Mouse (Mus musculus) lung, embryonic 15.5 days (tissue): ENCODE data around the gene Tnrc6c. TPM values are rescaled to one million over a fixed set of nuclear protein-coding genes. Genes with fewer than 3 reads are reported as not detected.

Source experiments
- ATAC-seq: fragments of 200-750 bp; cut with Nextera tagmentation; 2 replicates; pipeline ENCODE4 v1.8.0; 2017; ENCODE audit warnings: moderate number of reproducible peaks, borderline replicate concordance; ENCODE audit not compliant: low FRiP score, low TSS enrichment; ENCODE audit errors: extremely low read depth
- H3K27ac ChIP-seq: fragments of 300-500 bp; sonication (generic); 2 replicates; pipeline ENCODE4 v1.5.1; 2015; ENCODE audit warnings: moderate library complexity, mild to moderate bottlenecking, inconsistent platforms
- H3K27me3 ChIP-seq: fragments of 300-500 bp; sonication (generic); 2 replicates; pipeline ENCODE4 v1.6.1; 2015; ENCODE audit warnings: inconsistent platforms
- H3K36me3 ChIP-seq: fragments of 300-500 bp; sonication (generic); 2 replicates; pipeline ENCODE4 v1.6.1; 2015; ENCODE audit warnings: inconsistent platforms
- H3K4me1 ChIP-seq: fragments of 300-500 bp; sonication (generic); 2 replicates; pipeline ENCODE4 v1.6.1; 2015; ENCODE audit warnings: inconsistent platforms
- H3K4me2 ChIP-seq: fragments of 300-500 bp; sonication (generic); 2 replicates; pipeline ENCODE4 v1.6.1; 2015; ENCODE audit warnings: inconsistent platforms, mild to moderate bottlenecking, moderate library complexity
- H3K4me3 ChIP-seq: fragments of 300-500 bp; sonication (generic); 2 replicates; pipeline ENCODE4 v1.5.1; 2015; ENCODE audit warnings: mild to moderate bottlenecking, inconsistent platforms
- H3K9ac ChIP-seq: fragments of 300-500 bp; sonication (generic); 2 replicates; pipeline ENCODE4 v1.6.1; 2015; ENCODE audit warnings: inconsistent platforms
- H3K9me3 ChIP-seq: fragments of 300-500 bp; sonication (generic); 2 replicates; pipeline ENCODE4 v1.6.1; 2016; ENCODE audit warnings: inconsistent platforms
- WGBS: fragments of 180-500 bp; shearing (Covaris S2); methylation state at CpG from one replicate; pipeline ENCODE4 v1.1.7; 2015; 5-methylcytosine and 5-hydroxymethylcytosine counted together
- polyA plus RNA-seq: library from polyadenylated mRNA; unstranded; fragments of >200 nt; fragmentation: Nextera tagmentation; extraction: Ambion mirVana; gene quantifications from 2 replicates; pipeline ENCODE4 v1.2.1, GENCODE M21; 2015

The Tnrc6c gene
- polyA plus RNA-seq, 1 experiment from 2014 or later = 10.7 TPM

DNA sequence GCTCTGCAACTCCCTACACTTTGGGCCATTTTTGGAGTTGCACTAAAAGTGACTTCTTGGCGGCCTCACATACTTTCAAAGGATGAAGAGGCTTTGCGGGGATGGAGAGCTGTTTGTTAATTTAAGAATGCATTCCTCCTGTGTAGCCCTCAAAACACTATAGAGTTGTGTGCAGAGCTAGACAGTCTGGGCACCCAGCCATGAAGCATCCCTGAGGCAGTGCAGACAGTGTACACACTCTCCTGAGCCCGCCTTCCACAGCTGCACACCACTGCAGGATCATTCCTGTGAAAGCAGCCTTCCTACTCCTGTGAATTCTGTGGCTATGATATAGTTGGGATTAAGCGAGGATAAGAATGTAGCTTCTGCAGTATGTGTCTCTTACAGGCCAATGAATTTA, 4.9 kb downstream of the Tnrc6c start:
- WGBS = 29% methylated on average over 4 of the region's 4 CpGs
- no peaks in the 10 kb centered on the region for H3K36me3 ChIP-seq
- H3K4me1 ChIP-seq = peaks cover 27% of the 10 kb centered on the region
- no peak overlapping the region for H3K27ac ChIP-seq
- H3K4me3 ChIP-seq = no peak overlapping the region
- H3K9ac ChIP-seq = no peak overlapping the region
- no peaks in the 10 kb centered on the region for H3K27me3 ChIP-seq
- no peak for ATAC-seq
- H3K9me3 ChIP-seq = no peaks in the 10 kb centered on the region
- H3K4me2 ChIP-seq = no peak overlapping the region

DNA sequence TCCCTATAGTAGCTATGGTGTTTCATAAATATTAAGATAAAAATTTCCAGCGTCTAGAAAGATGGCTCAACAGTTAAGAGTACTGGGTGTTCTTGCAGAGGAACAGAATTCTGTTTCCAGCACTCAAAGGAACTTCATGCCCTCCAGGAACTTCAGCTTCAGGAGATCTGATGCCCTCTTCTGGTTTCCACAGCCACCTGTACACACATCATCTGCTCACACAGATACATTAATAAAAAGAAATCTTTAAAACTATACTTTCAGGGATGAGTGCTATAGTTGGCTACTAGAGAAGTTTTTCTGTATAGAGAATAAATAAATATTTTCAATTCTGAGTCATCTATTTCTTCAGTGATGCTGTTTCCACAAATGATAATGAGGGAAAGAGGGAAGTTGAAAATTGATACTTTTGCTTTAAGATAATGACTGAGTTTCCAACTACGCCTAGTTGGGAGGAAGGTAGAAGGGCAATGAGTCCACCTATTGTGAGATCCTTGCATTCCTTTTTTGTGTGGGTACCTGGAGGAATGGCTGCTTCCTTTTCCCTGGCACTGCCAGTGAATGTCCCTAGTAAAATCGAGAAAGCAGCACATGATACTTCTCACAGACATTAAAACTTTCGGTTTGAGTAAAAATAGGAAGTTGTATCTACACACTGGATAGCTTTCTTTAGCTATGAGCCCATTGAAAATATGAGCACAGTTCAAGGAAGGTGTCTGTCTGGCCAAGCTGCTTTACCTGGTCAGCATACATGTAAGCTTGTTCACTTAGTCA, 9.1 kb downstream of the Tnrc6c start:
- ATAC-seq = no peak
- no peak overlapping the region for H3K4me3 ChIP-seq
- H3K27me3 ChIP-seq = no peaks in the 10 kb centered on the region
- no peaks in the 10 kb centered on the region for H3K36me3 ChIP-seq
- no peaks in the 10 kb centered on the region for H3K9me3 ChIP-seq
- no peak overlapping the region for H3K27ac ChIP-seq
- no peak overlapping the region for H3K9ac ChIP-seq
- no peak overlapping the region for H3K4me2 ChIP-seq
- peaks cover 17% of the 10 kb centered on the region for H3K4me1 ChIP-seq
- WGBS = 67% methylated on average over 4 of the region's 4 CpGs

DNA sequence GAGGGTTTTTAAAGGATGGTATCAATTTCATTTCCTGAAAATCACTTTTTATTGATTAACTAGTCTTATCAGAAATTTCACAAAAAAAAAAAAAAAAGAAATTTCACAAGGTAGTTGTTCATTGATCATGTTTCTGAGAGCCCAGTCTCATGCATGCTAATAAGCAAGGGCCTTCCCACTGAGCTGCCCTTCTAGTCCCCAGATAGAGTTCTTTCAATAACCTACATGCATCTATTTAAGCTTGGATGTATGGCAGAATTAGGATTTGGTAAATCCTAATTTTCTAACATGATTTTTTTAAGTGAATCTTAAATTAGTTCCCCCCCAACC, 9.7 kb downstream of the Tnrc6c start:
- Histone ChIP-seq H3K36me3 (no peaks in the 10 kb centered on the region), H3K4me2 (no peak overlapping the region), H3K4me1 (peaks cover 14% of the 10 kb centered on the region), H3K9me3 (no peaks in the 10 kb centered on the region), H3K27me3 (no peaks in the 10 kb centered on the region), H3K9ac (no peak overlapping the region), H3K4me3 (no peak overlapping the region), H3K27ac (no peak overlapping the region)
- no peak for ATAC-seq

DNA sequence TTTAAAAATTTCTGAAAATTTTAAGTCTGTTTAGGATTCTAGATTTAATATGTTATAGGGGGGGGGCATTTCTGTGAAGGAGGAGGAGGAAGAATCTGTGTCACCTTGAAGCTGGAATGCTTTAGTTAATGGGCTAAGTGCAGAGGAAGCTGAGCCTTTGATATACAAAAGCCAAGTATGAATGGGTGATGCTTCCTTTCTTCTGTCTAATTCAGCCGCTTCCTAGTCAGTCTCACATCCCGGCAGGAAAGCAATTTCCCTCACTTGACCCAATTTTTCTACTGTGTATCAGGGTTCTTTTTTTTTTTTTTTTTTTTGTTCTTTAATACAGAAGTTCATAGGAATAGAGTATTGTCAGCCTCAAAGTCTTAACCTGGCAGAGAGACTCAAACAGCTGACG, 11.1 kb downstream of the Tnrc6c start:
- Histone ChIP-seq H3K27ac (no peak overlapping the region), H3K9me3 (no peaks in the 10 kb centered on the region), H3K27me3 (no peaks in the 10 kb centered on the region), H3K4me1 (peaks cover 7% of the 10 kb centered on the region), H3K4me3 (no peak overlapping the region), H3K4me2 (no peak overlapping the region), H3K9ac (no peak overlapping the region), H3K36me3 (no peaks in the 10 kb centered on the region)
- no peak for ATAC-seq
- WGBS = 29% methylated on average over 3 of the region's 3 CpGs

DNA sequence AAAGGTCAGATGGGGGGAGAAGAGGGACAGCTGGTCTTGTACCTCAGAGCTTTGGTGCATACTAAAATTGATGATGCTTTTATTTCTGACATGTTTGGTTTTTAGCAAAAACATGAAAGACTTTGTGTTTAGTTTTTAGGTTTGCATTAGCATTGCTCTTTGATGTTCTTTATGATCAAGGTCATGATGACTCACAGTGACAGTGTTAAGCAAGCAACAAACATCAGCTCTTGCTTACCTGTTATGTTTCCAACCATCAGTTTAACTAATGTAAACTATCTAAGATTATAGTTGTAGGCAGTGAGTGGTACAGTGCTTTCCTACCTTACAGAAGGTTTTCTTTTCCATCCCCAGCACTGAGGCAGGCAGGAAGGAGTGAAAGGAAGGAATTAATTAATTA, 12.5 kb downstream of the Tnrc6c start:
- Histone ChIP-seq H3K9me3 (no peaks in the 10 kb centered on the region), H3K36me3 (no peaks in the 10 kb centered on the region), H3K27me3 (no peaks in the 10 kb centered on the region), H3K4me3 (no peak overlapping the region), H3K27ac (no peak overlapping the region), H3K9ac (no peak overlapping the region), H3K4me2 (no peak overlapping the region), H3K4me1 (peaks cover 7% of the 10 kb centered on the region)
- ATAC-seq = no peak

DNA sequence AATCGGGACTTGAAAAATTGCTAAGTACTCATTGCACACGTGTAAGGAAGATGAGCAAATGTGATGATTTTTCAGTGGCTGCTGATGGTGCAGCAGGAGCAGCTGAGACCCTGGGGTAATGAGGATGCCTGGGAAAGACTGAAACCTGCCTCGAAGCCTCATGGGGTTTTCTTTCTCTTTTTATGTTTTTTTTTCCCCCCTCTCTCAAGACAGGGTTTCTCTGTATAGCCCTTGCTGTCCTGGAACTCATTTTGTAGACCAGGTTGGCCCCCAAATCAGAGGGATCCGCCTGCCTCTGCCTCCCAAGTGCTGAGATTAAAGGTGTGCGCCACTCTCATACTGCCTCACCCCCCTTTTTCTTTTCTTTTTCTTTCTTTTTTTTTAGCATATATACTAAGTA, 13.1 kb downstream of the Tnrc6c start:
- no peaks in the 10 kb centered on the region for H3K9me3 ChIP-seq

DNA sequence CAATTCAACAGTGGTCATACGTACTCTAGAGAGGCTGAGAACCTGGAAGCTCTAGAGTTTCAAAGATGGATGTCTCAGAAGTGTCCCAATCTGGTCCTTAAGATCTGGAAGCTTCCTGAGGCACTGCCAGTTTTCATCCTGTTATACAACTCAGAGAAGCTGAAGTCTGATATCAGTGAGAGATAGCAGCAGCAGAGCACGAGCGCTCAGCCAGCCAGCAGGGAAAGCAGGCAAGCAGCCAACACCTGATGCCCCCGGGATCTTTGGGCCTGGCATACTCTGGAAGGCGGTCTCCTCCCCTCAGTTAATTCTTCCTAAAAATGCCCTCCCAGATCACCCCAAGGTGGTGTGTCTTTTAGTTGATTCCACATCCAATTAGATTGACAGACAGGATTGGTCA, 13.7 kb downstream of the Tnrc6c start:
- 55% methylated on average over 5 of the region's 5 CpGs for WGBS
- no peaks in the 10 kb centered on the region for H3K9me3 ChIP-seq
- peaks cover 7% of the 10 kb centered on the region for H3K4me1 ChIP-seq
- no peak for ATAC-seq
- H3K4me2 ChIP-seq = no peak overlapping the region
- no peak overlapping the region for H3K4me3 ChIP-seq
- no peaks in the 10 kb centered on the region for H3K27me3 ChIP-seq
- H3K36me3 ChIP-seq = no peaks in the 10 kb centered on the region
- H3K27ac ChIP-seq = no peak overlapping the region
- H3K9ac ChIP-seq = no peak overlapping the region

More for the DNA sequence above, 13.1 kb downstream of the Tnrc6c start:
- 84% methylated on average over 5 of the region's 5 CpGs for WGBS
- Histone ChIP-seq H3K4me2 (no peak overlapping the region), H3K4me3 (no peak overlapping the region), H3K9ac (no peak overlapping the region), H3K27me3 (no peaks in the 10 kb centered on the region), H3K27ac (no peak overlapping the region), H3K4me1 (peaks cover 7% of the 10 kb centered on the region), H3K36me3 (no peaks in the 10 kb centered on the region)
- no peak for ATAC-seq

DNA sequence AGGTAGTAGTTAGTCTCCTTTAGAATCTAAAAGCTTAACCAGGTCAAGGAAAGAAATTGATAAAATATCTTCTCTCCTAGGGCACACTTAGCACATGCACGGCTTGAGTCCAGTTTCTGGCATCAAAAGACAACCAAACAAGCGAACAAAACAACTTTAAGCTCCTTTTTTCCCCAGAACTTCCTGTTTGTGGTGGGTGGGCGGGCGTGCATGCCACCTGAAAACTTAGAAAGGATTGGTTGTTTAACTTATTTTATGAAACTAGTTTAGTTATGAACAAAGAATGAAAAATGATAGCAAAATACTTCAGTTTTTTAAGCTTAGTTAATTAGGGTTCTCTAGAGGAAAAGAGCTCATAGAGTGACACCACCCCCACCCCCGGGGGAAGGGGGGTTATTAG, 17.5 kb downstream of the Tnrc6c start:
- H3K4me2 ChIP-seq = no peak overlapping the region
- no peaks in the 10 kb centered on the region; the same call in 1 of the 2 replicates for H3K9me3 ChIP-seq
- WGBS = 90% methylated on average over 5 of the region's 5 CpGs
- no peaks in the 10 kb centered on the region for H3K36me3 ChIP-seq
- ATAC-seq = no peak
- no peak overlapping the region for H3K9ac ChIP-seq
- no peak overlapping the region for H3K4me3 ChIP-seq
- 0 out of 2 replicates have a peak, but pooled peaks cover 3% of the 10 kb centered on the region for H3K4me1 ChIP-seq
- H3K27me3 ChIP-seq = no peaks in the 10 kb centered on the region
- H3K27ac ChIP-seq = no peak overlapping the region

DNA sequence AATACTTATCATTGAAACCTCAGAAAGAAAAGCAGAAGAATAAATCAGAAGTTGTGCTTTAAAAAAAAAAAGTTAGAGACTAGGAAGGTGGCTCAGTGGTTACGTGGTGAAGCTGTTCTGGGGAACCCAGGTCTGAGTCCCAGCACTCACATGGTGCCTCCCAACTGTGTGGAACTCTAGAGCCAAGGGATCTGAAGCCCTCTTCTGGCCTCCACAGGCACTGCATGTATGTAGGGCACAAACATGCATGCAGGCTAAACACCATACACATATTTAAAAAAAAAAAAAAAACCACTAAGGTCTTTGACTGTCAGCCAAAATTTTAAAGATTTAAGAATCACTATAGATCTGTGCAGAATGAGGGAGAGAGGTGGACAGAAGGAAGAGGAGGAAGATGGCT, 20.4 kb downstream of the Tnrc6c start:
- H3K4me3 ChIP-seq = no peak overlapping the region
- no peak overlapping the region for H3K27ac ChIP-seq
- no peaks in the 10 kb centered on the region for H3K4me1 ChIP-seq
- WGBS = 94% methylated on average over 1 of the region's 1 CpGs
- H3K4me2 ChIP-seq = no peak overlapping the region
- no peak overlapping the region for H3K9ac ChIP-seq
- no peaks in the 10 kb centered on the region for H3K27me3 ChIP-seq
- no peak for ATAC-seq
- no peaks in the 10 kb centered on the region for H3K36me3 ChIP-seq
- no peaks in the 10 kb centered on the region; the same call in 1 of the 2 replicates for H3K9me3 ChIP-seq

DNA sequence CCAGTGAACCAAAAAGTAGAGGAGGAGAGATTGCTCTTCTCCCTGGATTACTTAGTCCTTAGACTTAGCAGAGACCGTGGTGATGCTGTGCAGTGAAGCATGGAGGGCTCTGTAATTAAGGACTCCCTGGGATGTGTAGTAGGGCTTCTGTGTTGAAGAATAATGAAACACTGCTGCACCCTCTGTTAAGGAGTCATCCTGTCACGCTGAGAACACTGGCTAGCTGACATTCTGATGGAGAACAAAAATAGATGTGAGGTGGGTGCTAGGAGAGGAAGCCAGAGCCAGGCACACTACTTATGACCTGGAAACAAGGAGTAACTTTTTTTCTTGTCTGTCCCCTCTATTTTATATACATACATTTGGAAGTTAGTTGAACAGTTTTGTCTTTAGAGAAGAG, 22.6 kb downstream of the Tnrc6c start:
- Histone ChIP-seq H3K27ac (no peak overlapping the region), H3K9ac (no peak overlapping the region)

DNA sequence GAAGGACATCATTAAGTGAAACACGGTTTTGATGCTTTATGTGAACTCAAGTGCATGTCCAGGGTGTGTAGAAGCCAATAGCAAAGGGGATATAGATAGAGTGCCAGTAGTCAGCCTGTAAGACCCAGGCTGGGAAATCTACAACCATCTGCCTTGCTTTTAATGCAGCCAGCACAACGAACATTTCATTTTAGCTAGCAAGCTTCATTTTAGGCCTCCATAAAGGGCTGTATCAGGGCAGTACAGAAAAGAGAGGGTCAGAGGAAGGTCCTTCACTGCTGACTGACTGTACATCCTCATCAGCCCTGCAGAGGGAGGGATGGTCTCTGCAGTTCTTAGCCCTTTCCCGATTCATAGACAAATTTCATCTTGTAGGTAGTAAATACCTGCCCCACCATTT, 23.0 kb downstream of the Tnrc6c start:
- Histone ChIP-seq H3K27ac (no peak overlapping the region), H3K4me2 (no peak overlapping the region), H3K4me3 (no peak overlapping the region), H3K36me3 (no peaks in the 10 kb centered on the region), H3K27me3 (no peaks in the 10 kb centered on the region), H3K9me3 (no peaks in the 10 kb centered on the region; the same call in 1 of the 2 replicates), H3K4me1 (no peaks in the 10 kb centered on the region), H3K9ac (no peak overlapping the region)
- WGBS = 63% methylated on average over 3 of the region's 3 CpGs
- no peak for ATAC-seq

More for the DNA sequence above, 22.6 kb downstream of the Tnrc6c start:
- H3K4me2 ChIP-seq = no peak overlapping the region
- 45% methylated on average over 2 of the region's 2 CpGs for WGBS
- ATAC-seq = no peak
- no peaks in the 10 kb centered on the region for H3K27me3 ChIP-seq
- no peaks in the 10 kb centered on the region for H3K36me3 ChIP-seq
- H3K4me1 ChIP-seq = no peaks in the 10 kb centered on the region
- no peak overlapping the region for H3K4me3 ChIP-seq
- no peaks in the 10 kb centered on the region; the same call in 1 of the 2 replicates for H3K9me3 ChIP-seq

DNA sequence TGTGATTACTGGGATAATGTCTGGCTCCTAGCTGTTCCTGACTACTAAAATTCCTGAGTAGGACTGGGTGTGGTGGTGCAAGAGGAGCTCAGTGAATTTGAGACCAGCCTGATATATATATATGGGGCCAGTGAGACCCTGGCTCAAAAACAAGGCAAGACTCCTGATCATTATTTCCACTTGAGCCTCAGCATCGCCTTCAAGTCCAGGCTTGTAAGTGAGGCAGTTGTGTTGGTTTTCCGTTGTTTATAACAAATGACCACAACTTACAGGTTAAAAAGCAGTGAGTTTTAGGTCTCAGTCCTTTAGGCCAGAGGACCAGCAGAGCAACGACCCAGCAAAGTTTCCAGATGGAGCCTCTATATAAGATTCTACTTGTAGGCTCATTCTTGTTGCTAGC, 23.5 kb downstream of the Tnrc6c start:
- H3K9ac ChIP-seq = no peak overlapping the region
- H3K4me1 ChIP-seq = 0 out of 2 replicates have a peak, but pooled peaks cover 2% of the 10 kb centered on the region
- no peak overlapping the region for H3K4me3 ChIP-seq
- H3K9me3 ChIP-seq = no peaks in the 10 kb centered on the region; the same call in 1 of the 2 replicates
- 81% methylated on average over 3 of the region's 3 CpGs for WGBS
- H3K27ac ChIP-seq = no peak overlapping the region
- no peaks in the 10 kb centered on the region for H3K27me3 ChIP-seq
- no peak overlapping the region for H3K4me2 ChIP-seq
- H3K36me3 ChIP-seq = no peaks in the 10 kb centered on the region
- no peak for ATAC-seq

DNA sequence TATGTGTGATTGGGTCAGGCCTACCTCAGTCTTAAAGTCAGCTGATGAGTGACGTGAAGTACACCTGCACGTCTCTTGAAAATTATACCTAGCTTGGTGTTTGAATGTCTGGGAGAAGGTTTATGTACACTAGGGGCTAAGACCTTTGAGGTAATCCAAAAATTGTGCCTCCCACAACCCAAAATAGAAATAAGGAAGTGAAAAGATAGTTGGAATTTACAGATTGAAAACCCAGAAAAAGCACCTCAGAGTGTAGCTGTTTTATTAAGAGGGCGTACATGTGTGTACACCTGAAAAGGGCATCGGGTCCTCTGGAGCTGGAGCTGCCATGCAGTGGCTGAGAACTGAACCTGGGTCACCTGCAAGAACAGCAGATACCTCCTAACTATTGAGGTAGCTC, 24.1 kb downstream of the Tnrc6c start:
- H3K27me3 ChIP-seq = no peaks in the 10 kb centered on the region
- 76% methylated on average over 4 of the region's 4 CpGs for WGBS
- H3K27ac ChIP-seq = no peak overlapping the region
- H3K9ac ChIP-seq = no peak overlapping the region
- no peak overlapping the region for H3K4me2 ChIP-seq
- 0 out of 2 replicates have a peak, but pooled peaks cover 6% of the 10 kb centered on the region for H3K4me1 ChIP-seq
- no peaks in the 10 kb centered on the region for H3K36me3 ChIP-seq
- H3K4me3 ChIP-seq = no peak overlapping the region
- H3K9me3 ChIP-seq = no peaks in the 10 kb centered on the region; the same call in 1 of the 2 replicates
- no peak for ATAC-seq
